Mouse (Mus musculus) ES-Bruce4 (cell line): ENCODE results near the gene Lcp1.

ENCODE experiments used
- CTCF ChIP-seq: IDR thresholded peaks from one replicate; pipeline ENCODE4 v1.8.1; 2011; ENCODE audit warnings: low read depth, low read length
- POLR2A ChIP-seq: IDR thresholded peaks from one replicate; pipeline ENCODE4 v1.8.1; 2011; ENCODE audit warnings: low read length; ENCODE audit not compliant: insufficient read depth

GRCm38 (mm10) chr14:75233070-75233469, 102.2 kb downstream of the Lcp1 start:
- no peak for TF ChIP-seq POLR2A
- TF ChIP-seq CTCF: no peak
